11 mouse cellular contexts compared by ENCODE assay signal in the genomic region with DNA sequence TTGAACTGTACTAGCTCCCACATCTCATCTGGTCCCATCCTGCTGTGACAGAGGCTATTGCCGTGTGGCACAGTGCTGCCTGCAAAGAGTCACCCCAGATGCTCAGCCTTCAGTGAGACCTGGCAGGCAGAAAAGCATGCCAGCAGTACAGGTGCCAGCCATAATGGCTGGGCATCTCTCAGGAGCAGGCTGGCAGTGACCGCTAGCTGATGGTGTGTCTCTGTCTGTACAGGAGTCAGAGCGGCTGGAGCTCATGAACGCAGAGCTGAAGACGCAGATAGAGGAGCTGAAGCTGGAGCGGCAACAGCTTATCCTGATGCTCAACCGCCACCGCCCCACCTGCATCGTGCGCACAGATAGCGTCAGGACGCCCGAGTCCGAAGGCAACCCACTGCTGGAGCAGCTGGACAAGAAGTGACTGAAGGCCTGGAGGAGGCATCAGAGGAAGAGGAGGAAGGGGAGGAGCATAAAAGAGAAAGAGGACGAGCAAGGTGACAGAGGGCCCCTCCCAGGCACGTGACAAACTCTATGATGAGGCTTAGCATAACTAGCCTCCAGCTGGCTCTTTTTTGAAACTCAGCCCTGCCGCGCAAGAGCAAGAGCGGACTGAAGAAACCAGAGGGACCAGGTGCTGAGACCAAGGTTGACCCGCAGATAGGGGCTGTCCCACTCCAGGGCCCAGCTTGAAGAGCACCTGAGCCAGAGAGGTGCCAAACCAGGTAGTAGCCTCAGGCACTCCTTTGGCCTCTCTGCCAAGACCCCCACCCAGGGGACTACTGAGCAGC. TPM values are rescaled to one million over a fixed set of nuclear protein-coding genes. Genes with fewer than 3 reads are reported as not detected.
A peak's percentile ranks its signal among the peaks of the same experiment; 100 is the strongest.
DNase-seq lines count a peak whose midpoint lies in the region; ATAC-seq and TF ChIP-seq lines count a peak whose summit lies in the region.
"Had no signal": no experiment of that assay in that cellular context is flagged by ENCODE, and none has a peak within 500 bp of the region (broad histone marks: within the 10 kb centered on the region; RNA-seq: fewer than 3 reads in every experiment).

No protein-coding gene starts in this region.

- H3K9ac ChIP-seq in hindbrain, embryonic 14.5 days = no peak overlapping the region
- peak overlapping the region; percentile 5 for H3K9ac ChIP-seq in ES-E14 (ENCODE audit: insufficient read depth, low read depth, low read length, poor library complexity, severe bottlenecking)
- H3K9ac ChIP-seq in neural tube, embryonic 14.5 days (replicated peaks; ENCODE audit: low read depth, low read length) = no peak overlapping the region
- H3K9ac ChIP-seq: heart, embryonic 15.5 days had no signal

- H3K27me3 ChIP-seq in hindbrain, embryonic 14.5 days (ENCODE audit: control insufficient read depth, insufficient read depth, low read length) = no peaks in the 10 kb centered on the region
- no peaks in the 10 kb centered on the region for H3K27me3 ChIP-seq in hindbrain, embryonic 10.5 days (ENCODE audit: insufficient read depth, poor library complexity, severe bottlenecking)
- no peaks in the 10 kb centered on the region for H3K27me3 ChIP-seq in neural tube, embryonic 14.5 days (ENCODE audit: control insufficient read depth, insufficient read depth, low read length)
- H3K27me3 ChIP-seq: heart, embryonic 15.5 days had no signal

- no peak overlapping the region for H3K4me2 ChIP-seq in hindbrain, embryonic 14.5 days (replicated peaks)
- no peak overlapping the region for H3K4me2 ChIP-seq in neural tube, embryonic 14.5 days (ENCODE audit: low read depth, low read length)
- H3K4me2 ChIP-seq: heart, embryonic 15.5 days had no signal

- in situ Hi-C loops in ES-E14 (cut with MboI; ENCODE audit: low sequenced_read_pairs in 2 of 2, unreplicated experiment in 2 of 2) = no loop called here

- H3K4me1 ChIP-seq in hindbrain, embryonic 14.5 days (replicated peaks; ENCODE audit: control insufficient read depth, insufficient read depth, low read length) = peaks cover 5% of the 10 kb centered on the region; the same call in 1 of the 2 replicates
- peaks cover 12% of the 10 kb centered on the region for H3K4me1 ChIP-seq in hindbrain, embryonic 10.5 days (replicated peaks)
- H3K4me1 ChIP-seq in ES-E14 (ENCODE audit: control insufficient read depth in 2 of 2, insufficient read depth in 2 of 2, low read length in 2 of 2, poor library complexity in 1 of 2) = peaks cover 2 to 7% of the 10 kb centered on the region in 2 experiments; a peak in 1 of 4 replicates
- H3K4me1 ChIP-seq in neural tube, embryonic 14.5 days (ENCODE audit: control insufficient read depth, insufficient read depth, low read length) = 0 out of 2 replicates have a peak, but pooled peaks cover 5% of the 10 kb centered on the region

- 0 out of 2 replicates have a peak overlapping the region, but pooled peaks have one; percentile 26 for H3K27ac ChIP-seq in hindbrain, embryonic 14.5 days
- no peak overlapping the region for H3K27ac ChIP-seq in hindbrain, embryonic 10.5 days
- no peak overlapping the region for H3K27ac ChIP-seq in ES-E14 (ENCODE audit: insufficient read depth, low read depth, low read length, poor library complexity, severe bottlenecking)
- no peak overlapping the region for H3K27ac ChIP-seq in neural tube, embryonic 14.5 days (ENCODE audit: low read depth, low read length)
- H3K27ac ChIP-seq: heart, embryonic 15.5 days; macrophage had no signal

- H3K36me3 ChIP-seq in hindbrain, embryonic 14.5 days (replicated peaks; ENCODE audit: control insufficient read depth, insufficient read depth) = peaks cover 27% of the 10 kb centered on the region
- 0 out of 2 replicates have a peak, but pooled peaks cover 4% of the 10 kb centered on the region for H3K36me3 ChIP-seq in hindbrain, embryonic 10.5 days
- no peaks in the 10 kb centered on the region for H3K36me3 ChIP-seq in ES-E14 (ENCODE audit: control insufficient read depth, insufficient read depth, low read length, poor library complexity, severe bottlenecking)
- peaks cover 7% of the 10 kb centered on the region; the same call in 1 of the 2 replicates for H3K36me3 ChIP-seq in neural tube, embryonic 14.5 days (ENCODE audit: control insufficient read depth, insufficient read depth, low read length)

- no peak for DNase-seq in hindbrain, embryonic 14.5 days (ENCODE audit: low spot score)
- DNase-seq in hindbrain, embryonic 10.5 days (ENCODE audit: low spot score) = no peak
- DNase-seq in CD4-positive, CD25-positive, alpha-beta regulatory T cell, adult 2 months (ENCODE audit: low read depth, low spot score) = peak; percentile 66
- no peak for DNase-seq in ES-E14 (ENCODE audit: low read depth, low spot score)
- DNase-seq in urinary bladder, postnatal 25 days (ENCODE audit: low spot score) = no peak
- DNase-seq in testis, postnatal 10 days (ENCODE audit: low spot score) = no peak
- DNase-seq: embryo, embryonic 11 days had no signal

- no peak overlapping the region for H3K4me3 ChIP-seq in hindbrain, embryonic 14.5 days (replicated peaks; ENCODE audit: low read length)
- no peak overlapping the region for H3K4me3 ChIP-seq in hindbrain, embryonic 10.5 days
- peak overlapping the region; percentile 7 to 40; a peak in 2 of 4 replicates for H3K4me3 ChIP-seq in ES-E14 (ENCODE audit: insufficient read depth in 1 of 2, low read depth in 1 of 2, low read length in 2 of 2, poor library complexity in 1 of 2, severe bottlenecking in 1 of 2)
- H3K4me3 ChIP-seq in neural tube, embryonic 14.5 days (ENCODE audit: low read depth, low read length) = no peak overlapping the region
- H3K4me3 ChIP-seq: heart, embryonic 15.5 days had no signal

- 69% methylated on average over 20 of the region's 20 CpGs for WGBS in hindbrain, embryonic 14.5 days
- 77% methylated on average over 20 of the region's 20 CpGs for WGBS in hindbrain, embryonic 10.5 days
- WGBS in neural tube, embryonic 14.5 days = 79% methylated on average over 20 of the region's 20 CpGs

- no peak for ATAC-seq in hindbrain, embryonic 14.5 days (ENCODE audit: low FRiP score)
- peak; percentile 46; the same call in 1 of the 2 replicates for ATAC-seq in neural tube, embryonic 14.5 days (ENCODE audit: low read depth)
- ATAC-seq in megakaryocyte, adult 5-6 weeks (ENCODE audit: poor library complexity, severe bottlenecking) = no peak

- no peaks in the 10 kb centered on the region for H3K9me3 ChIP-seq in hindbrain, embryonic 14.5 days (ENCODE audit: control insufficient read depth, low read length)
- H3K9me3 ChIP-seq in hindbrain, embryonic 10.5 days = no peaks in the 10 kb centered on the region
- H3K9me3 ChIP-seq in ES-E14 (ENCODE audit: control insufficient read depth, insufficient read depth, low read depth, low read length) = no peaks in the 10 kb centered on the region
- no peaks in the 10 kb centered on the region for H3K9me3 ChIP-seq in neural tube, embryonic 14.5 days (ENCODE audit: control insufficient read depth, low read length)
- H3K9me3 ChIP-seq: heart, embryonic 15.5 days had no signal

TF ChIP-seq in ES-E14, 5 proteins besides CTCF, POLR2A, EP300 and RAD21:
- TF ChIP-seq HCFC1 (IDR thresholded peaks at IDR 0.05; ENCODE audit: borderline replicate concordance, insufficient read depth, low read length) = no peak
- no peak for TF ChIP-seq ZNF384 (IDR thresholded peaks at IDR 0.05; ENCODE audit: low read depth, low read length)
- no peak for TF ChIP-seq CHD2 (IDR thresholded peaks at IDR 0.05; ENCODE audit: low read depth, low read length)
- TF ChIP-seq MAFK (IDR thresholded peaks at IDR 0.05; ENCODE audit: insufficient read depth, low read depth, low read length) = no peak
- no peak for TF ChIP-seq ZC3H11A (IDR thresholded peaks at IDR 0.05; ENCODE audit: borderline replicate concordance, low read depth, low read length)

RNA-seq across cellular contexts. Expression of a gene that starts 39.9 kb away (rescaled TPM):
- polyA plus RNA-seq in hindbrain, embryonic 14.5 days (2014; fragmentation: Nextera tagmentation; extraction: Ambion mirVana) = 0.83 and 1.3 TPM in 2 replicates
- polyA plus RNA-seq in hindbrain, embryonic 10.5 days (2016; fragmentation: Nextera tagmentation; extraction: Ambion mirVana) = 0.25 TPM in 1 of 2 replicates, not detected in the other
- total RNA-seq in ES-E14 (2012; rRNA removed) = 8.5 and 15.9 TPM in 2 replicates
- polyA plus RNA-seq in neural tube, embryonic 14.5 days (2014; fragmentation: Nextera tagmentation; extraction: Ambion mirVana) = 1.5 and 2.9 TPM in 2 replicates
- 15.6 and 18.1 TPM in 2 replicates for total RNA-seq in megakaryocyte, adult 5-6 weeks (2015)
- 33.3 and 38.9 TPM in 2 replicates for total RNA-seq in megakaryocyte, adult 5-6 weeks (2017)

RNA-seq across cellular contexts. Expression of a gene that starts 47.7 kb away (rescaled TPM):
- 0.81 and 1.1 TPM in 2 replicates for polyA plus RNA-seq in hindbrain, embryonic 14.5 days (2014; fragmentation: Nextera tagmentation; extraction: Ambion mirVana)
- polyA plus RNA-seq in hindbrain, embryonic 10.5 days (2016; fragmentation: Nextera tagmentation; extraction: Ambion mirVana) = 2.2 and 2.5 TPM in 2 replicates
- 0.53 and 0.58 TPM in 2 replicates for total RNA-seq in ES-E14 (2012; rRNA removed)
- 0.36 and 0.39 TPM in 2 replicates for polyA plus RNA-seq in neural tube, embryonic 14.5 days (2014; fragmentation: Nextera tagmentation; extraction: Ambion mirVana)
- total RNA-seq in megakaryocyte, adult 5-6 weeks (2015) = 10.6 and 11.5 TPM in 2 replicates
- 31.5 and 41.2 TPM in 2 replicates for total RNA-seq in megakaryocyte, adult 5-6 weeks (2017)

Comparison
In these comparisons a context has a peak if more than half of its experiments do, and no peak if none do; other contexts are left out.
1. H3K4me3 ChIP-seq: peak in ES-E14 (2 of 2); none in hindbrain, embryonic 14.5 days (single experiment), hindbrain, embryonic 10.5 days (single experiment) and neural tube, embryonic 14.5 days (single experiment).